Comparison of ENCODE assay signal across 30 mouse cellular contexts in the genomic region with DNA sequence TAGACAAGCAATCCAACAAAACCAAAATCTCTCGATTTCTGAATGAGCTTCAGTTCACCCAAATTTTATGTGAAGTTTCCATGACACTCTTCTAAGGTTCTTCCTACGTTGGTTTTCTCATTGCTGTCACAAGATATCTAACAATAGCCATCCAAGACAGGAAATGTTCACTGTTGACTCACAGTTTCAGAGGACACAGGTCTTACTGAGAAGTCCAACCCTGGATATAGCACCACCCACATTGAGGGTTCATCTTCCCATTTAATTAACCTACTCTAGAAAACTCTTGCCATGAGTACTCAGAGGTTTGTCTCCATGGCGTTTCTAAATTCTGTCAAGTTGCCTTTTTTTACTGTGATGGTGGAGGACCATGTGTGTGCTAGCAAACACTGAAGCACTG.
"Had no signal": no experiment of that assay in that cellular context is flagged by ENCODE, and none has a peak within 500 bp of the region (broad histone marks: within the 10 kb centered on the region; RNA-seq: fewer than 3 reads in every experiment).

No protein-coding gene starts in this region.

- H3K9me3 ChIP-seq: limb, embryonic 10.5 days; limb, embryonic 12.5 days; limb, embryonic 13.5 days; limb, embryonic 15.5 days; liver, embryonic 13.5 days; liver, embryonic 15.5 days; lung, embryonic 15.5 days; megakaryocyte, embryonic 14.5 days; midbrain, embryonic 10.5 days; midbrain, embryonic 12.5 days; midbrain, embryonic 13.5 days; midbrain, embryonic 15.5 days had no signal

- H3K27ac ChIP-seq: left cerebral cortex, adult 2 months; limb, embryonic 10.5 days; limb, embryonic 12.5 days; limb, embryonic 13.5 days; limb, embryonic 15.5 days; liver, embryonic 12.5 days; liver, embryonic 13.5 days; liver, embryonic 14.5 days; liver, embryonic 15.5 days; lung, embryonic 15.5 days; macrophage; midbrain, embryonic 10.5 days; midbrain, embryonic 12.5 days; midbrain, embryonic 13.5 days; midbrain, embryonic 15.5 days had no signal

- DNase-seq: left cerebral cortex, postnatal 4 days; liver; liver, embryonic 13.5 days; lung, adult 18-20 months; lung, adult 2 months; lung, embryonic 14.5 days; lung, postnatal 10 days; lung, postnatal 14 days; lung, postnatal 36 days; lung, postnatal 4 days; midbrain, embryonic 14.5 days had no signal

- ATAC-seq: liver, embryonic 12.5 days; lung, postnatal 0 days; midbrain, embryonic 13.5 days had no signal

- H3K27me3 ChIP-seq: limb, embryonic 12.5 days; limb, embryonic 13.5 days; limb, embryonic 15.5 days; liver, embryonic 12.5 days; liver, embryonic 13.5 days; liver, embryonic 15.5 days; lung, embryonic 15.5 days; megakaryocyte, embryonic 14.5 days; midbrain, embryonic 12.5 days; midbrain, embryonic 13.5 days; midbrain, embryonic 15.5 days had no signal

- H3K9ac ChIP-seq: limb, embryonic 12.5 days; limb, embryonic 13.5 days; limb, embryonic 15.5 days; liver, embryonic 12.5 days; liver, embryonic 13.5 days; liver, embryonic 14.5 days; liver, embryonic 15.5 days; lung, embryonic 14.5 days; lung, embryonic 15.5 days; midbrain, embryonic 12.5 days; midbrain, embryonic 13.5 days; midbrain, embryonic 15.5 days had no signal

- H3K4me1 ChIP-seq: limb, embryonic 10.5 days; limb, embryonic 12.5 days; limb, embryonic 13.5 days; limb, embryonic 15.5 days; liver, embryonic 12.5 days; liver, embryonic 13.5 days; liver, embryonic 15.5 days; lung, embryonic 15.5 days; megakaryocyte, embryonic 14.5 days; midbrain, embryonic 10.5 days; midbrain, embryonic 12.5 days; midbrain, embryonic 13.5 days; midbrain, embryonic 15.5 days had no signal

- H3K4me2 ChIP-seq: limb, embryonic 12.5 days; limb, embryonic 13.5 days; limb, embryonic 15.5 days; liver, embryonic 11.5 days; liver, embryonic 12.5 days; liver, embryonic 13.5 days; liver, embryonic 15.5 days; lung, embryonic 14.5 days; lung, embryonic 15.5 days; midbrain, embryonic 11.5 days; midbrain, embryonic 12.5 days; midbrain, embryonic 13.5 days; midbrain, embryonic 15.5 days had no signal

- H3K36me3 ChIP-seq: limb, embryonic 10.5 days; limb, embryonic 12.5 days; limb, embryonic 13.5 days; limb, embryonic 15.5 days; liver, embryonic 12.5 days; liver, embryonic 13.5 days; liver, embryonic 15.5 days; lung, embryonic 15.5 days; midbrain, embryonic 10.5 days; midbrain, embryonic 12.5 days; midbrain, embryonic 13.5 days; midbrain, embryonic 15.5 days had no signal

- H3K4me3 ChIP-seq: left cerebral cortex, adult 2 months; limb, embryonic 10.5 days; limb, embryonic 12.5 days; limb, embryonic 13.5 days; limb, embryonic 15.5 days; liver, embryonic 12.5 days; liver, embryonic 13.5 days; liver, embryonic 15.5 days; lung, embryonic 15.5 days; megakaryocyte, embryonic 14.5 days; midbrain, embryonic 10.5 days; midbrain, embryonic 12.5 days; midbrain, embryonic 13.5 days; midbrain, embryonic 15.5 days; myocyte had no signal
